Mouse (Mus musculus) thymus, adult 2 months (tissue): ENCODE measurements around the gene Gpr82. TPM values are rescaled to one million over a fixed set of nuclear protein-coding genes. Genes with fewer than 3 reads are reported as not detected.

Experiments used
- DNase-seq: peaks from one replicate; pipeline ENCODE4 v3.0.0; 2021
- H3K27ac ChIP-seq: fragments of 200-500 bp; 2 replicates; pipeline ENCODE4 v1.5.1; 2012; ENCODE audit warnings: low read length, control low read depth; ENCODE audit not compliant: control insufficient read depth, insufficient read depth
- H3K27me3 ChIP-seq: fragments of 200-500 bp; 2 replicates; pipeline ENCODE4 v1.6.1; 2012; ENCODE audit warnings: mild to moderate bottlenecking, low read length, moderate library complexity, mixed read lengths; ENCODE audit not compliant: control insufficient read depth, insufficient read depth
- H3K36me3 ChIP-seq: fragments of 200-500 bp; 2 replicates; pipeline ENCODE4 v1.6.1; 2012; ENCODE audit warnings: mild to moderate bottlenecking, low read length, moderate library complexity; ENCODE audit not compliant: control insufficient read depth, insufficient read depth
- H3K4me1 ChIP-seq: fragments of 200-500 bp; replicated peaks from 2 replicates; pipeline ENCODE4 v1.6.1; 2012; ENCODE audit warnings: low read length; ENCODE audit not compliant: control insufficient read depth, insufficient read depth
- H3K4me3 ChIP-seq: fragments of 200-500 bp; 2 replicates; pipeline ENCODE4 v1.5.1; 2012; ENCODE audit warnings: mild to moderate bottlenecking, low read length, control low read depth, moderate library complexity; ENCODE audit not compliant: control insufficient read depth, insufficient read depth
- CTCF ChIP-seq: fragments of 200-500 bp; IDR thresholded peaks from 2 replicates; pipeline ENCODE4 v1.5.1; 2012; ENCODE audit warnings: mild to moderate bottlenecking, control low read depth, low read length, moderate library complexity, borderline replicate concordance; ENCODE audit not compliant: control insufficient read depth, poor library complexity, insufficient read depth; ENCODE audit errors: extremely low read depth
- POLR2A ChIP-seq: fragments of 200-500 bp; IDR thresholded peaks from 2 replicates; pipeline ENCODE4 v1.6.1; 2012; ENCODE audit warnings: mild to moderate bottlenecking, low read length, control low read depth, moderate library complexity; ENCODE audit not compliant: control insufficient read depth, poor library complexity, insufficient read depth; ENCODE audit errors: extremely low read depth
- WGBS: fragments of 180-500 bp; shearing (Covaris S2); methylation state at CpG from one replicate; pipeline ENCODE4 v1.1.7; 2018; 5-methylcytosine and 5-hydroxymethylcytosine counted together
- polyA plus RNA-seq: library from polyadenylated mRNA; depleted of rRNA; stranded (reverse); fragments of >200 nt; gene quantifications from 2 replicates; pipeline ENCODE4 v1.2.3, GENCODE M21; 2012

Gene Gpr82
- polyA plus RNA-seq, 1 experiment = 0.05 TPM

- no peak for DNase-seq
- H3K36me3 ChIP-seq = no peaks in the 10 kb centered on the region
- no peaks in the 10 kb centered on the region for H3K4me1 ChIP-seq
- 91% methylated on average over 3 of the region's 3 CpGs for WGBS
- H3K4me3 ChIP-seq = no peak overlapping the region
- no peaks in the 10 kb centered on the region for H3K27me3 ChIP-seq
- TF ChIP-seq POLR2A = no peak
- no peak for TF ChIP-seq CTCF
- H3K27ac ChIP-seq = no peak overlapping the region
Observed at GRCm38 (mm10) chrX:13673001-13673400, 11.8 kb downstream of the Gpr82 start.

GRCm38 (mm10) chrX:13681748-13682147 is 20.6 kb downstream of the Gpr82 start:
- Histone ChIP-seq H3K36me3 (no peaks in the 10 kb centered on the region), H3K4me3 (no peak overlapping the region), H3K4me1 (no peaks in the 10 kb centered on the region), H3K27me3 (no peaks in the 10 kb centered on the region), H3K27ac (no peak overlapping the region)
- DNase-seq = no peak
- no peak for TF ChIP-seq CTCF
- no peak for TF ChIP-seq POLR2A
- WGBS = 96% methylated on average over 3 of the region's 3 CpGs

GRCm38 (mm10) chrX:13686589-13686988 is 25.4 kb downstream of the Gpr82 start:
- Histone ChIP-seq H3K27ac (no peak overlapping the region), H3K27me3 (no peaks in the 10 kb centered on the region), H3K4me3 (no peak overlapping the region), H3K36me3 (no peaks in the 10 kb centered on the region), H3K4me1 (no peaks in the 10 kb centered on the region)
- WGBS = 89% methylated on average over 1 of the region's 1 CpGs
- no peak for DNase-seq
- TF ChIP-seq CTCF (no peak), POLR2A (no peak)

GRCm38 (mm10) chrX:13688356-13688755 is 27.2 kb downstream of the Gpr82 start:
- Histone ChIP-seq H3K27me3 (no peaks in the 10 kb centered on the region), H3K4me3 (no peak overlapping the region), H3K36me3 (no peaks in the 10 kb centered on the region), H3K4me1 (no peaks in the 10 kb centered on the region), H3K27ac (no peak overlapping the region)
- WGBS = 70% methylated on average over 2 of the region's 2 CpGs
- TF ChIP-seq CTCF (no peak), POLR2A (no peak)
- DNase-seq = no peak

GRCm38 (mm10) chrX:13691865-13692264 is 30.7 kb downstream of the Gpr82 start:
- H3K27ac ChIP-seq = no peak overlapping the region
- no peaks in the 10 kb centered on the region for H3K4me1 ChIP-seq
- H3K27me3 ChIP-seq = no peaks in the 10 kb centered on the region
- H3K36me3 ChIP-seq = no peaks in the 10 kb centered on the region
- TF ChIP-seq CTCF (no peak), POLR2A (no peak)
- WGBS = 63% methylated on average over 4 of the region's 4 CpGs
- no peak overlapping the region for H3K4me3 ChIP-seq
- DNase-seq = no peak

GRCm38 (mm10) chrX:13700681-13701080 is 39.5 kb downstream of the Gpr82 start:
- no peaks in the 10 kb centered on the region for H3K4me1 ChIP-seq
- H3K36me3 ChIP-seq = no peaks in the 10 kb centered on the region

GRCm38 (mm10) chrX:13705051-13705450 is 43.9 kb downstream of the Gpr82 start:
- Histone ChIP-seq H3K4me3 (no peak overlapping the region), H3K27me3 (no peaks in the 10 kb centered on the region), H3K36me3 (no peaks in the 10 kb centered on the region), H3K4me1 (no peaks in the 10 kb centered on the region), H3K27ac (no peak overlapping the region)
- 74% methylated on average over 2 of the region's 2 CpGs for WGBS
- no peak for DNase-seq
- no peak for TF ChIP-seq CTCF
- no peak for TF ChIP-seq POLR2A

More at GRCm38 (mm10) chrX:13700681-13701080, 39.5 kb downstream of the Gpr82 start:
- Histone ChIP-seq H3K27me3 (no peaks in the 10 kb centered on the region), H3K4me3 (no peak overlapping the region), H3K27ac (no peak overlapping the region)
- no peak for DNase-seq
- TF ChIP-seq POLR2A (no peak), CTCF (no peak)
- WGBS = 99% methylated on average over 3 of the region's 3 CpGs
